Mouse (Mus musculus) bone marrow macrophage, adult 2 months (primary cell): ENCODE measurements around the gene Nostrin. TPM values are rescaled to one million over a fixed set of nuclear protein-coding genes. Genes with fewer than 3 reads are reported as not detected.

ENCODE experiments used
- H3K27ac ChIP-seq: 2 replicates; pipeline ENCODE4 v1.5.1; 2012; ENCODE audit warnings: low read depth, low read length; ENCODE audit not compliant: insufficient read depth
- H3K4me1 ChIP-seq: 2 replicates; pipeline ENCODE4 v1.6.1; 2012; ENCODE audit warnings: low read length; ENCODE audit not compliant: control insufficient read depth, insufficient read depth
- H3K4me3 ChIP-seq: 2 replicates; pipeline ENCODE4 v1.5.1; 2012; ENCODE audit warnings: mild to moderate bottlenecking, low read length, moderate library complexity; ENCODE audit not compliant: insufficient read depth
- CTCF ChIP-seq: IDR thresholded peaks from 2 replicates; pipeline ENCODE4 v1.5.1; 2012; ENCODE audit warnings: low read depth, mild to moderate bottlenecking, low read length, moderate library complexity
- POLR2A ChIP-seq: IDR thresholded peaks from 2 replicates; pipeline ENCODE4 v1.6.1; 2012; ENCODE audit warnings: mild to moderate bottlenecking, low read depth, low read length, borderline replicate concordance
- polyA plus RNA-seq: library from polyadenylated mRNA; stranded (reverse); fragments of >200 nt; gene quantifications from 2 replicates; pipeline ENCODE4 v1.2.4, GENCODE M21; 2012; ENCODE audit not compliant: missing spikeins, insufficient read depth, insufficient read length

The Nostrin gene
- polyA plus RNA-seq, 1 experiment, result 38.4 TPM

- no peak overlapping the region for H3K4me3 ChIP-seq
These were observed 53.1 kb downstream of the Nostrin start for GRCm38 (mm10) chr2:69188732-69189131.

DNA sequence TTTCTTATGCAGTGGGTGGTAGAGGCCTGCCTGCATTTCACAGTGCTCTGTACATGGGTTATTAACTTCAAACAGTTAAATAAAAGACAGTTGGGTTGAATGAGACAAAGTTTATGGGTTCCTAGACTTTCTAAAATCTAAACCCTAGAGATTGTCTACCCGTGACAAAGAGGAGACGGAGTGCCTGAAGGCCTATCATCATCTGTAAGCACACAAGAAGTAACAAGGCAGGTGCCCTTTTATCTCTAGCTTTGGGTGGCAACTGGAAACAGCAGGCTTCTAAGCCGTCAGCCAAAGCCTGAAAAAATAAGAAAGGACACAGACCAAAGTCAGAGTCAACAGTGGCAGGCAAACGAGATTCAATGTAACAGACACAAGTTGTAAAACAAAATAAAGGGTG lies 53.6 kb downstream of the Nostrin start:
- H3K4me1 ChIP-seq, result peaks cover 5% of the 10 kb centered on the region
- no peak overlapping the region for H3K4me3 ChIP-seq
- TF ChIP-seq CTCF (no peak), POLR2A (no peak)
- no peak overlapping the region for H3K27ac ChIP-seq

More at GRCm38 (mm10) chr2:69188732-69189131, 53.1 kb downstream of the Nostrin start:
- Histone ChIP-seq H3K4me1 (peaks cover 5% of the 10 kb centered on the region), H3K27ac (peak overlapping the region; percentile 17; the same call in 1 of the 2 replicates)
- no peak for TF ChIP-seq CTCF
- no peak for TF ChIP-seq POLR2A

DNA sequence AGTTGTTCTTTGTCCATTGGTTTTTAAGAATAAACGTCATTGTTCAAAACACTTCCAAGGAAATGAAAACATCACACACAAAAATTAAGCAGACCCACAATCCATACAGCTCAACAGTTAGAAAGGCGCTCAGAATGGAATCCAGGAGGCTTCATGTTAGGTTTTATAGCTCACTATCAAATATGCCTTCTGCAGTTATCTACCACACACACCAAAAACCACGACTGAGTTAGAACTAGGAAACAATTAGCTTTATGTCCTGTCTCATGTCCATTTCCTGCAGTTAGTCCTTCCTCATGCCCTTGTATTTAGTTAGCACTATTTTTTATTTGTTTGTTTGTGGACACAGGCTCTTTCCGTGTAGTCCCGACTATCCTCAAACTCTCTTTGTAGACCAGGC lies 55.5 kb downstream of the Nostrin start:
- Histone ChIP-seq H3K4me1 (peaks cover 5% of the 10 kb centered on the region), H3K27ac (no peak overlapping the region), H3K4me3 (no peak overlapping the region)
- TF ChIP-seq CTCF, result no peak
- no peak for TF ChIP-seq POLR2A

- TF ChIP-seq CTCF (no peak), POLR2A (no peak)
- Histone ChIP-seq H3K27ac (no peak overlapping the region), H3K4me1 (peaks cover 4% of the 10 kb centered on the region), H3K4me3 (no peak overlapping the region)
These were observed 58.0 kb downstream of the Nostrin start for GRCm38 (mm10) chr2:69193555-69193954.

GRCm38 (mm10) chr2:69205185-69205584 lies 69.6 kb downstream of the Nostrin start:
- Histone ChIP-seq H3K4me3 (peak overlapping the region; percentile 83), H3K27ac (no peak overlapping the region), H3K4me1 (peaks cover 4% of the 10 kb centered on the region)
- TF ChIP-seq CTCF (no peak), POLR2A (no peak)

GRCm38 (mm10) chr2:69205791-69206351 lies 70.3 kb downstream of the Nostrin start, which contains the start of gene Spc25:
Gene Spc25, minus strand, starts transcription at chr2:69206194.
- peaks cover 4% of the 10 kb centered on the region for H3K4me1 ChIP-seq
- peak within 1 kb of the TSS; percentile 25 for H3K27ac ChIP-seq
- TF ChIP-seq POLR2A (no peak), CTCF (no peak)
- H3K4me3 ChIP-seq, result peak within 1 kb of the TSS; percentile 83

GRCm38 (mm10) chr2:69206523-69206922 lies 70.9 kb downstream of the Nostrin start:
- H3K4me3 ChIP-seq, result no peak overlapping the region
- H3K27ac ChIP-seq, result no peak overlapping the region
- H3K4me1 ChIP-seq, result peaks cover 4% of the 10 kb centered on the region
- no peak for TF ChIP-seq POLR2A
- TF ChIP-seq CTCF, result no peak

DNA sequence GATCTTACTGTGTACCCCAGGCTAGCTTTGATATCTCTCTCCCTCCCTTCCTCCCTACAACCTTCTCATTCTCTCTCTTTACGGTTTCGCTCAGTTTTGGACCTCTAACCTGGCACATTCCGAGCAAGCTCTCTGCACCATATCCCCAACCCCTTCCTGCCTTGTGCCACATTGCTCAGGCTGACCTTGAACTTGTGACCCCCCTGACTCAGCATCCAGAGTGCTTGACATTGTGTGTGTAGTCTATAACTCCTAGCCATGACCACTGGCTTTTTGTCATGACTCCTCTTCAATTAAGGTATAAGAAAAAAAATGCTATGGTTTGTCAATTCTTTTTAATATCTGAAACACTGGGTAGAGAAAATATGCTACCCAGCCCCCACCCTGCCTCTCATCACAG lies 74.1 kb downstream of the Nostrin start:
- peaks cover 4% of the 10 kb centered on the region for H3K4me1 ChIP-seq
- H3K27ac ChIP-seq, result no peak overlapping the region
- TF ChIP-seq CTCF (no peak), POLR2A (no peak)
- no peak overlapping the region for H3K4me3 ChIP-seq

DNA sequence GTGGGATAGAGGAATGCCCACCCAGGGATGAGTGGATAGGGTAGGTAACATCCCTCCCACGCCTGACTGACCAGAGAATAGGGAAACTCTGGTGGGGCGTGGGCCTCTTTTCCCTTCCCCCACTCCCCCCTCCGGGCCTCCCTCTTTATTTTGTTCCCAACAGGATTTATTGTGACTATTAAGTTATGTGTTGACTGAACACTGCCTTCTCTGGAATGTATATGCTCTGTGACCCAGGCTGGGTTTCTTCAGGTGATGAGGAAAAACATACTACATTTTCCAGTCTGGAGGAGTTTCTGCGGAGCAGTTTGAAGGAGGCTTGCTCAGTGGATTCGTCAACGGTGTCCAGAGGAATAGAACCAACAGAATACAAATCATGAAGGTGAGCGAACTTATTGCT lies 75.2 kb downstream of the Nostrin start, which contains the start of gene G6pc2:
Gene G6pc2 (plus strand): TSS at position 301 of the 400 bp plus-strand sequence.
- Histone ChIP-seq H3K4me1 (peaks cover 2% of the 10 kb centered on the region), H3K4me3 (no peak within 1 kb of the TSS), H3K27ac (no peak within 1 kb of the TSS)
- TF ChIP-seq CTCF, result no peak
- no peak for TF ChIP-seq POLR2A

DNA sequence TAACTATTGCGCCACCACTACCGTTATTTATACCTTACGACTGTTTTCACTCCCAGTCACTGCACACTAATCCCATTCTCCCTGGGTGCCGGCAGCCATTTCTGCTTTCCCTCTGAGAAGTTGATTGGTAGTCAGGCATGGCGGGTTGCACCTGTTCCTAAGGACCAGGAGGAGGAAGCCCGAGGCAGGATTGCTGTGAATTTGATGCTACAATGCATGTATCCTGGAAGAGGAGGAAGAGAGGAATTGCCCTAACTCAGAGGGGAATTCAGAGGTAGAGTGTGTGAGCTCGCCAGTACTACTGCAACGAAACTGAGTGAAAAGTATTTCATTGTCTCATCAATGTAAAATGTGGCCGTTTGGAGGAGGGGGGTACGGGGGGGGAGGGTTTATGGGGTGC lies 77.1 kb downstream of the Nostrin start:
- H3K27ac ChIP-seq, result no peak overlapping the region
- H3K4me3 ChIP-seq, result no peak overlapping the region
- TF ChIP-seq CTCF (no peak), POLR2A (no peak)
- H3K4me1 ChIP-seq, result no peaks in the 10 kb centered on the region
